Mouse (Mus musculus) adrenal gland, postnatal 0 days (tissue): ENCODE results near the gene Acox2. TPM values are rescaled to one million over a fixed set of nuclear protein-coding genes. Genes with fewer than 3 reads are reported as not detected.

Source experiments
- polyA plus RNA-seq: library from polyadenylated mRNA; unstranded; fragments of >200 nt; fragmentation: Nextera tagmentation; extraction: Ambion mirVana; gene quantifications from 2 replicates; pipeline ENCODE4 v1.2.1, GENCODE M21; 2015

Acox2 gene
- 1.5 and 2.3 TPM in 2 replicates for polyA plus RNA-seq

DNA sequence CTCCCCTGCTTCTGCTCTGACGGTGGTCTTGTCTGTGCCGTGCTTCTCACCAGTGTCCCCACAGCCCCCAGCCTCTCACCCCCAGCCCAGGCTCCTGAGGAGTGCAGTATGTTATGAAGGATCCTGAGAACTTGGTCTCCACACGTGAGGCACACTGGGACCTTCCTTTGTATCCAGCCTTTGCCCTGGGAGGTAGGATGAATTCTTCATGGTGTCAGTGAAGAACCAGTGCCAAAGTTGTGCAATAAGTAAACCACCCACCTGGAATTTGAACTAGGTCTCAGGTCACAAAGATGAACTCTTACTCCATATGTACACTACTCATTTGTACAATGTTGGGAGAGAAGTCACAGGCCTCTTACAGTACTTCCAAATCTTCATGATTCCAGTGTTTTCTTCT is at the start of gene Acox2:
TSS of gene Acox2 (minus strand) at position 188 of the 400 bp plus-strand sequence.

DNA sequence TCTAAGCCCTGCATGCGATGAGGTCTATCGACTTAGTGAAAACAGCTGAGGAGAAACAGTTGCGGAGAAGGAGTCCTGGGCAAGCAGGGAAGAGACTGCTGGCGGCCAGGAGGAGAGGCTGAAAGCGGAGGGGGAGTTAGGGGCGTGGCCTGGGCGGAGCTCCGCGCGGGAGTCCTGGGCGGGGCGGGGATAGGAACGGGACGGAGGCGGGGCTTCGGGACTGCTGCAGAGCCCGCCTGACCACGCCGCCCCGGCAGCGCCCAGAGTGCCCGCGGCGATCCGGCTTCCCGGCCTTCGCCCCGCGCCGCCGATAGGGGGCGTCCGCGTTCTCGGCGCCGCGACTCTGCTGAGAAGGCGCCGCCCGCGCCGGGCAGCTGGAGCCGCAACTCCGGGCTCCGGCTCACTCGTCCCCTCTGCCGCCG is 45.3 kb downstream of the Acox2 start, which contains the start of gene Kctd6:
TSS of gene Kctd6 (plus strand) at position 338 of the 422 bp plus-strand sequence.

Other genes starting within 250 kb of the Acox2 start
- 45.8 and 50.3 TPM in 2 replicates for gene Rpp14, start 179.0 kb downstream of the Acox2 start, polyA plus RNA-seq
- gene Pxk, start 161.1 kb downstream of the Acox2 start, polyA plus RNA-seq = 31.8 and 44.3 TPM in 2 replicates
- gene Pdhb, start 86.3 kb downstream of the Acox2 start, polyA plus RNA-seq = 206 and 257 TPM in 2 replicates
- gene Kctd6, start 45.2 kb downstream of the Acox2 start, polyA plus RNA-seq = 16.5 and 20.4 TPM in 2 replicates
- gene Fam107a, start 58.7 kb upstream of the Acox2 start, polyA plus RNA-seq = 0.91 and 1.2 TPM in 2 replicates
- 0.18 TPM in 1 of 2 replicates, not detected in the other for gene Oit1, start 119.4 kb upstream of the Acox2 start, polyA plus RNA-seq